Mouse (Mus musculus): ENCODE data around the gene Aff1.

The Aff1 gene

DNA sequence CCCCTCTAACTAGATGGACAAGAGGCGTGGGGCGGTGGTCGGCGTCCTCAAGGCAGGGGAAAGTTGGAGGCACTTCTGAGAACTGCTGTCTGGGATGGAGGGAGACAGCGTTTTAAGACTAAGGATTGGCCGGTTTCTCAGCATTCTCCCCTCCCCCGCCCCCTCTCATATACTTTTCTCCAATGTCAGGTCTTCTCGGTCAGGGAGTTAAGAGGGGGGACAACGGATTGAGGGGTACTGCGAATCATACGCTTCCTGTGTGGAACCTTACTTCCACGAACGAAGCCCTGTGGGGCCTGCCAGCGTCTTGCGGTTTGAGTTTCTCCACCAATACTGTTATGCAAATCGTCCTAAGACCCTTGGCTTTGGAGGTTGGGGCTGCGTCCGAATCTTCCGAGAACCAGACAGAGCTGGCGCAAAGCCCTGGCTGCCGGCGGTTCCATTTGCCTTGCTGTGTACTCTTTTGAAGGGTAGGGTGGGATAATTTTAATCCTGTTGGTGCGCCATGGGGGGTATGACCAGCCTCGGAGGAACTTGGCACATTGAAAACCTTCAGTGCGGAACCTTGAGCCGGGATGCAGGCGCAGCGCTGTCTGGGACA lies 967 bp downstream of the Aff1 start:
- peak in 1 of 2 experiments; percentile 21 for DNase-seq (ENCODE audit: low spot score in 2 of 2)

DNA sequence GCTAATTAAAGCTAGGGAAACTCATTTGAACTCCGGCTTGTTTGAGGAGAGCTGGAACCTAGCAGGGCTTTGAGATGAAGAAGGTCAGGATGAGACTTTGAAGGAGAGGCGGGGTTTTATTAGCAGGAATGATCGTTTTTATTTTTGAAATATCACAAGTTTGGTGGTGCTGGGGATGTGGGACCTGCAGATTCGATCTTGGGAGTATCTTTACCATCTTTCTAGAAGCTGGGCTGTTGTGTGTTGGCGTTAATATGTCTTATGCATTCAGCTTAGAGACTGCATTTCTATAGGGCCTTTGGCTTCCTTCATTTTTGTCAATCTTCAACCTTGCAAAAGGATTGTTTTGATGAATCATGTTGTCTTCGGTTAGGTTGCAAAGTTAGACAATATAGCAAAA lies 1.9 kb downstream of the Aff1 start:
- DNase-seq (ENCODE audit: low spot score in 2 of 2) = no peak

DNA sequence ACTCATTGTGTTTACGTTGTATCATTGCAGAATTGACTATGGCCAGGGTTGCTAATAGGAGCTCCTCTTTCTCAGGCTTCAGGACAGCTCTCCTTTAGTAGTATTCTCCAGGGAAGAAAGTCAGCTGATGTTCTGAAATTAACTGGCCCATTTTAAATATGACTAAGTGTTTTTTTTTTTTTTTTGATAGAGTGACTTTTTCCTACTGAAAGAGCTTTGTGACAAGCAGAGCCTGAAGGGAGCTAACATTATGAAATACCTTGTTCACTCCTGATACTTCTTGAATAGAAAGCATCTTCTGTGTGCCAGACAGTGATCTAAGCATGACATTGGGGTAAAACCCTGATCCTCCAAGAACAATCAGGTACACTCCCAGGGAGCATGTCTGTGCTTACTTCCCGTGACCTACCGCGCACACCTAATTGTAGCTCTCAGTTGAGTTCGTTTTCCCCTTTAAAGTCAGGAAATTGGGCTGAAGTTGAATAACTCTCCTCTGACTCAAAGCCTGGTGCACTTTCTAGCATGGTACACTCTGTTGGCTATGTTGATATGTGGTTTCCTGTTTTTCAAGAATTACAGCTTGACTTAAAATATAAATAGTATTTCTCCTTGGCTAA lies 5.8 kb downstream of the Aff1 start:
- no peak for DNase-seq (ENCODE audit: low spot score in 2 of 2)

DNA sequence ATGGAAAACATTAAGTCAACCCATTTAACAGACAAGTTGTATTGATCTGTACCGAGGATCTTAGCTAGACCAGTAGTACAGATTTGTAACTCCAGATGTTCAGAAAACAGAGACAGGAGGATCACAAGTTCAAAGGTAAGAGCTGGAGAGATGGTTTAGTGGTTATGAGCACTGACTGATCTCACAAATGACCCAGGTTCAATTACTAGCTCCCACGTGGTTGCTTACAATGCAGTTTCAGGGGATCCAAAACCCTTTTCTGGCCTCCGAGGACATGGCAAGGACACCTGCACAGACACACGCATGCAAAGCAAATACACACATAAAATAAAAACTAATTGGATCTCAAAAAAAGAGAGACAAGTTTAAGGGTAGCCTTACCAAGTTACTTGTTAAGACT lies 6.4 kb downstream of the Aff1 start:
- DNase-seq (ENCODE audit: low spot score in 2 of 2) = no peak

DNA sequence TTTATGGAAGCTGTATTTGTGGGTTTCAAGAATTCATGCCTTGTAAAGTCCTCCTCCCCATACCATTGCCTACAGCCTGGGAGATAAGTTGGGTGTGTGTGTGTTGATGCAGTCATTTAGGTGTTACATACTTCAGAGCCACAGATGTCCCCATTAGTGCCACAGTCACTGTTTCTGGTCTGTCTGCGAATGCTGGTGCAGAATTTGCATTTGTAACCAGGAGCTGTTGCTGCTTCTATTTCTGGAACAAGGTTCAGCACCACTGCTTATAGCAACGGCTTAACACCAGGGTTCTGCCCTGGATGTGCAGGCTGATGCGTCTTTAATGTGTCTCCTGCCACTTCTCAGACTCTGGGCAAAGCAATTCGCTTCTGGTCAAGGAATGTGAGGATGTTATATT lies 7.4 kb downstream of the Aff1 start:
- no peak for DNase-seq (ENCODE audit: low spot score in 2 of 2)

DNA sequence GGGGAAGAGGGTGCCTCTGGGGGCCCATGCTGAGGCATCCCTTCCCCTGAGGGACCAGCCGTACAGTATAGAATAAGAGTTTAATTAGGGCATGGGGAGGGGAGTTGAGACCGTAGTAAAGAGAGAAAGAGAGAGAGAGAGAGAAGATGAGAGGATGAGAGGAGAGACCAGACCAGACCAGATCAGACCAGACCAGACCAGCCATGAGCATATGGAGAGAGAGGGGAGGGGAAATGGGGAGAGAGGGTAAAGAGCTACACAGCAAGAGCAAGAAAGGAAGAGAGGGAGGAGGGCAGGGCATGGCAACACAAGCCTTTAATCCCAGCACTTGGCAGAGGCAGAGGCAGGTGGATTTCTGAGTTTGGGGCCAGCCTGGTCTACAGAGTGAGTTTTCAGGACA lies 8.5 kb downstream of the Aff1 start:
- DNase-seq (ENCODE audit: low spot score in 2 of 2) = no peak

DNA sequence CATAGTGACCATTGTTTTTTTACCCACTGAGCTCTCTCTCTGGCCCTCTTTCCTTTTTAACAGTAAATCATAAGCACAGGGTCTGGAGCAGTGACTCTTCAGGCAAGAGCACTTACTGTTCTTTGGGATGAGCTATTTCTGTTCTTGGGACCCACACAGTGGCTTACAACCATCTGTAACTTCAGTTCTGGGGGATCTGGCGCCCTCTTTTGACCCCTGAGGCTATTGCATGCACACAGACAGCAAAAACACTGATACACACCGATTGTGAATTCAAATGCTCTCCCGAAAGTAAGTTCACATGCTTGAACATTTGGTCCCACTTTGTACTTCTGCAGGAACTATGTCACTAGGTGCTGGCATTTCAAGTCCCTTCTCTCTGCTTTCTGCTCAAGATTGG lies 9.3 kb downstream of the Aff1 start:
- no peak for DNase-seq (ENCODE audit: low spot score in 2 of 2)

DNA sequence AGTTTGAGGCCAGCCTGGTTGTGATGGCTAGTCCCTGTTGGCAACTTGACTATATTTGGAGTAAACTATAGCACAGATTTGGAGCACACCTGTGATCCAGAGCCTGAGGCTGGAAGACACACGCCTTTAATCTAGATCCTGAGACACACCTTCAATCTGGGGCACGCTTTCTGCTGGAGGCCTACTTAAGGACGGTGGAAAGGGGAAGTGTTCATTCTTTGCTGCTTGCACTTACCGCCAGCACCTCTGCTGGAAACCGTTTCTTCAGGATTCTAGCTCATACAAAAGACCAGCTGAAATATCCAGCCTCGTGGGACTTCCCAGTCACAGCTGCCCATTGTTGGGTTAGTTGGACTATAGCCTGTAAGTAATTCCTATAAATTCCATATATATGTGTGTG lies 10.4 kb downstream of the Aff1 start:
- no peak for DNase-seq (ENCODE audit: low spot score in 2 of 2)

DNA sequence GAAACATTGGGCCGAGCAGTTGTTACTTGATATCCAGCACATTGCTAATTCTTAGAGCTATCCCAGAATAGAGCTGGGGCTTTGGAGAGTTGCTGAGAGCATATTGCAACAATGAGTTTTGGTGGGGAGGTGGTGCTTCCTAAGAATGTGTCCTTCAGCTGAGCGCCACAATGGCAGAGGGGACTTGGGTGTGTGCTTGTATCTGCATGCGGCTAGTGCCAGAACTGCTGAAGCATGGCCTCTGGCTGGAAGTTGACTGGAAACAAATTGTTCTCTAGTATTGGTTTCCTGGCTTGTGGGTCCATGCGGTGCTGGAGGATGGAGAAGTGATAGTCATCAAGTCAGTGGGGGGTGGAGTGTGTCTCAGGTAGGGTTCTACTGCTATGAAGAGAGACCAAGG lies 13.2 kb downstream of the Aff1 start:
- DNase-seq (ENCODE audit: low spot score in 2 of 2) = no peak

DNA sequence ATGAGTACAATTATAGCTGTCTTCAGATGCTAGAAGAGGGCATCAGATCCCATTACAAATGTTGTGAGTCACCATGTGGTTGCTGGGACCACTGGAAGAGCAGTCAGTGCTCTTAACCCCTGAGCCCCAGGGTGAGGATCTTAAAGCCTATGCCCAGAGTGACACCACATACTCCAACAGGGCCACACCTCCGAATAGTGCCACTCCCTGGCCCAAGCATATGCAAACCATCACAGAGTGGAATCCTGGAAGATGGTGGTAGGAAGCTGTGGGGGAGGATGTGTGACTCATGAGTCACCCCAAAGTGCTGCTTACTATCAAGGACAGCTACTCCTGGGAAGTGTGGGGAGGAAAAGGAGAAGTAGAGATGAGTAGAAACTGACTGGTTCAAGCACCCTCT lies 13.7 kb downstream of the Aff1 start:
- no peak for DNase-seq (ENCODE audit: low spot score in 2 of 2)

DNA sequence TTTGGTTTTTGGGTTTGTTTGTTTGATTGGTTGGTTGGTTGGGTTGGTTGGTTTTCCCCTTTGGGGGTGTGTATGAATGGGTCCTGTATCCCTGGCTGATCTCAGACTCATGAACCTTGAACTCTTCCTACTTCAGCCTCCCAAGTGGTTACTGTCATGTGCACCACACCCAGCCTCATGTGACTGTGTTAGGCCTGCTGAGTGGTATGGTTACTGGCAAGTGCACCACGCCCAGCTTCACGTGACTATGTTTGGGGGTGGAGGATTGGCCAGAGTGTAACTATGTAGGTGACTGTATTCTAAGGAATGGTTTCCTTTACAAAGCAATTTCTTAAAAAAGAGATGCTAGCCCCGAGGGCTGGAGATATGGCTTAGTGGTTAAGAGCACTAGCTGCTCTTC lies 16.9 kb downstream of the Aff1 start:
- no peak for DNase-seq (ENCODE audit: low spot score in 2 of 2)

DNA sequence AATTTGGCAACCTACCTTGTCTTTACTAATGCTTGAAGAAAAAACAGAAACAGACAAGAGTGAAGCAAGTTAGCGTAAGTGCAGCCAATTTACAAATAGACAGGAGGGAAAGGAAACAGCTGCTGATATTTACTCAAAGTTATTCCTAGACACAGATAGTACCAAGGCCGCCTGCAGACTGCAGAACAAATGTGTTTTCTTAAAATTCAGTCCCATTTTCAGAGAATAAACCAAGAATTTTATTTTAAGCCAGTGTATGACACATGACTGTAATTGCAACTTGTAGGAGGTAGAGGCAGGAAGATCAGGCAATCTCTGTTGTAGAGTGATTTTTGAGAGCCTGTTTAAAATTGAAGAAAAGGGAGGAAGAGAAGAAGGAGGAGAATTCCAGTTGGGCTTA lies 19.7 kb downstream of the Aff1 start:
- no peak for DNase-seq (ENCODE audit: low spot score in 2 of 2)

DNA sequence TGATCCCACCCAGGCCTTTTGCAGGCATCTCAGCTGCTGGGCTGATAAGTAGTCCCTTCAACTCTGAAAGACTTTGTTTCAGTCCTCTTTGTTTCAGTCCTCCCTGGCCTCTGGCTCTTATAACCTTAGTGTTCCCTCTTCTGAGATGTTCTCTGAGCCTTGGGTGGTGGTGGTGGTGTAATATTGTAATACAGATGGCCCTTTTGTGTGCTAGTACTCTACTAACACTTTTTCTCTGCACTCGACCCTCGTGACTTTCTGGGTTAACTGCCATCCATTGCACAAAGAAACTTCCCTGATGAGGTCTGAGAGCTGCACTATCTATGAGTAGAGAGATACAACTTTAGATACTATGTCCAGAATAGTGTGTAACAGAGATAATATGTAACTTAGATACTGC lies 21.2 kb downstream of the Aff1 start:
- DNase-seq (ENCODE audit: low spot score in 2 of 2) = no peak

DNA sequence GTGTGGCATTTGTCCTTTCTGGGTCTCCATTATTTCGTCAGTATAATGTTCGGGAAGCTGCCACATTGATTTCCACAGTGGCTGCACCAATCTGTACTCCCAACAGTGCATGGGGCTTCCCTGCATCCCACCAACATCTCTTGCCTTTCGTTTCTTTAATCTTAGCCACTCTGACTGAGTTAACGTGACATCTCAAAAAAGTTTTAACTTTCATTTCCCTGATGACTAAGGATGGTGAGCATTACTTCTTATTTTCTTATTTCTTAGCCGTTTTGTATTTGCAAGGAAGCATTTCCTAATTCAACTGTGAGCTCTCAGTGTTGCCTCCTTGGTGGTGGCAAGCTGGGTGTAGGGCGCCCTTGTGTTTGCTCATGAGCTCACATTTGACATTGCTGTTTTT lies 22.8 kb downstream of the Aff1 start:
- DNase-seq (ENCODE audit: low spot score in 2 of 2) = no peak

DNA sequence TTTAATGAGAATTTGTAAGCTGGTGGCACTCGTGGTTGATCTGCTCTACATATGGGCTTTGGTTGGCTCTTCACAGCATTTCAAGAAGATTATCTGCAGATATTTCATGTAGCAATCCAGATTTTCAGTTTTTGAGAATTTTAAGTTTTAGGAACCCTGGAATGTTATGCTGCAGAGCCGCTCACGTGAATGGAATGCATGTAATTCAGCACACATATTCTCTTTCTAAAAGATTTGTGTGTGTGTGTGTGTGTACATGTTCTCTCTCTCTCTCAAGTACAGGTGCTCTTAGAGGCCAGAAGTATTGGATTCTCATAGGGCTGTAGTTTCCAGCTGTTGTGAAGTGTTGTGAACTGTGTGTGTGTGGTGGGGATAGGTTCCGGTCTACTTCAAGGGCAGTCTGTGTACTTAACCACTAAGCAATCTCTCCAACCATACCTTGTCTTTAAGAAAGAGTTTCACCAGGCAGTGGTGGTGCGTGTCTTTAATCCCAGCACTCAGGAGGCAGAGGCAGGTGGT lies 24.7 kb downstream of the Aff1 start:
- no peak for DNase-seq (ENCODE audit: low spot score in 2 of 2)

DNA sequence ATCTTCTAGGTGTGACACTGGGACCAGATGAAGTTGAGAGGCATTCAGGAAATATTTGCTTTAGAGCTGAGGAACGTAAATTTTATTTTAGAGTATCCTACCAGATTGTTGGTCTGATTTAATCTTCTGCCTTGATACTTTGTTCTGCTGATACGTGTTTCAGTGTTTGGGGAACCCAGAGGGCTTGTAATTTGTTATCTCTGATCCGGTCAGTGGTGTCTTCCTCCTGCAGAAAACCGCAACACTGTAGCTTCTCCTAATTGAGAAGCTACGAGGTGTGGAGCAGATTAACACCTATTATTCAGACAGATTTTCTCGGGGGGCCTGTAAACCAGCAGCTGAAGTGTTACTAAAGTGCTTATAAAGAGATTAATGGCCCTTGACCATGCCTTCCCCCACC lies 27.0 kb downstream of the Aff1 start:
- no peak for DNase-seq (ENCODE audit: low spot score in 2 of 2)

DNA sequence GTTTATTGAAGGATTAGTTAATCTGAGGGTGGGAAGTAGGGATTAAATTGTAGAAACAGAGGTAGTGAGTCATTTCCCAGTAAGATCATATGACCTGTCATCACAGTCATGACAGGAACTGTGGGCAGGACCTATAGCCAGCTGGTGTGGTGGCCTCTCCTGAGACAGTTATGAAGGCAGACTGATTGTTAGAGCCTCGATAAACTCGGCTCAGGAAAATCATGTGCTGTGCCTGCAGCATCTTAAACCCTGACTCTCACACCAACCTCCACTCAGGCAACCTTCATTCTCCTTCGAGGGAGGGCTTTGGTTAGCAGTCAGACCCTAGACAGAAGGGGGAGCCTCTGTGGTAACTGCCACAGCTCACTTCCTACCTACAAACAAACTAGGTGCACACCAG lies 27.7 kb downstream of the Aff1 start:
- no peak for DNase-seq (ENCODE audit: low spot score in 2 of 2)

DNA sequence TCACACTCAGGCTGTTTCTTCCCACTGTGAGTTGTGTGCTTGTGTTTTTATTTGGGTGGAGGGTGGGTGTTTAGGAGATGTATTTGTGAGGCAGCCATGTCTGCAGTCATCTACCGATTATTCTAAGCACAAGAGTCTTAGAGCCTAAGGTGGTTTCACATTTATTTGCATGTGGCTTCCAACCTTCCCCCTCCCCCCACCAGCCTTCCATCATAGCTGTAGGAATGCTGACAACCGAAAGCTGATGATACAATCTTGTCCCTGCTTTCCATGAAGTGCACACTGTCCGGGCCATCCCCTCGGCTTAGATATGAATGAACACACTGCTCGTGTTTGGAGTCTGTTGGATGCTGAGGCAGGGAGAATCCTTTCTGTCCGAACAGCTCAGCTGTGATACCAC lies 28.8 kb downstream of the Aff1 start:
- DNase-seq (ENCODE audit: low spot score in 2 of 2) = no peak

DNA sequence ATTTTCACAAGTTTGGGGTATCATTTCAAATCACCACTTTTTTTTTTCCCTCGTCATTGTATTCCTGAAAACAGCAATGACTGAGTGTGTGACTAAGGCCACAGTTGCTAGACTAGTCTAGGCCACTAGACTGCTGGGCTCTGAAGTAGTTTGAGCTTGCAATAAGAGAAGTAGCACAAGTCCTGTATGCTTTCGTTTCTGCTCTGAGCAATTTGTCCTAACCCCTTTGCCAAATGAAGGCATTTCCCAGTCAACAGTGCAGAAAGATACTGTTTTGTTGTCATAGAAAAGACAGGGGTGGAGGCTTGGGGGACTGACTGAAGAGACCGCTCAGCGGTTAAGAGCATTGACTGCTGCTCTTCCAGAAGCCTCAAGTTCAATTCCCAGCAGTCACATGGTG lies 29.3 kb downstream of the Aff1 start:
- DNase-seq (ENCODE audit: low spot score in 2 of 2) = no peak

DNA sequence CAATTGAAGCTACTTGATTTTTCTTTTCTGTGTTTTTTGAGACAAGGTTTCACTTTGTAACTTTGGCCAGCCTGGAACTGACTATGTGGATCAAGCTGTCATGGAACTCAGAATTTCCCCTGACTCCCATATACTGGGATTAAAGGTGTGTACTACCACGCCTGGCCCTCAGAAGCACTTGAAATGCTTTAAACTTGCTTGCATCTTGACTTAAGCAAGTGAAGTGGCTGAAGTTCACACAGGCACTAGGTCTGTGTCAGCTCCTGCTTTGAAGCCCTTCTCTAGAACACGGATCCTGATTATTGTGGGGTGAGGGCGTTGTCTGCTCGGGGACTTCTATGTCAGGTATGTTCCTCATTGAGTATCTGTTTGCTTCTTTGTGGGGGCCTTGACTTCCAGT lies 30.5 kb downstream of the Aff1 start:
- no peak for DNase-seq (ENCODE audit: low spot score in 2 of 2)

DNA sequence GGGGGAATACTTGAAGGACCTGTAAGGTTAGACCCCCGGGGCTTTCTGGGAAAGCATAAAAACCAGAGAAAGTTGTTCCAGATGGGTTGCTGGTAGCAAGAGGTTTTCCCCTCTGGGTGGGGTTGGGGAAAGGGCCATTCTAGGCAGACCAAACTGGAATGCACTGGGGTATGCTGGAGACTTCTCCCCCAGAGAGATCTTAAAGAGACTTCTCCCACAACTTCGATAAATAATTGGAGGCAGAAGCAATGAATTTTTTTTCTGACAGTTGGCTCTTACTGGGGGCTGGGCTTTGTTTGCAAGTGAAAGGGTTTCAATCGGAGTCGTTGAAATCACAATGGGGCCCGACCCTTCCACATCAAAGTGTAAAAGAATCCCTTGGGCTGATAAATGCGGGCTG lies 32.2 kb downstream of the Aff1 start:
- no peak for DNase-seq (ENCODE audit: low spot score in 2 of 2)

DNA sequence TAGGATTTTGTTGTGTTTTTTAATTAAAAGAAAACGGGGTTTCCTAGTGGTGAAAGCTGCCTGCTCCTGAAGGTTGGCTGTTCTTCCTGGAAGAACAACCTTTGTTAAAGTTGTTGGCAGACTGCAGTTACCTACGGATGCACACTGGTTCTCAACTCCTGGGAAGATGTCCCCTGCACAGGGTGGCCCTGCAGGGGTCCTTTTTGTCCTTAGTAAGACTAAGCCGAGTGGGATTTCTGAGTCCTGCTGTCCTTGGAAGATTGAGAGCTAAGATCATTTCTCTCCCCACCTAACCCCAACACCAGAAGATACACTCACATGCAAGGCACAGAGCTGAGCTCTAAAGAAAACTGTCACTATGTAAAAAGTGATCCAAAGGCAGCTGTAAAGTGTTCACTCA lies 32.6 kb downstream of the Aff1 start:
- no peak for DNase-seq (ENCODE audit: low spot score in 2 of 2)

DNA sequence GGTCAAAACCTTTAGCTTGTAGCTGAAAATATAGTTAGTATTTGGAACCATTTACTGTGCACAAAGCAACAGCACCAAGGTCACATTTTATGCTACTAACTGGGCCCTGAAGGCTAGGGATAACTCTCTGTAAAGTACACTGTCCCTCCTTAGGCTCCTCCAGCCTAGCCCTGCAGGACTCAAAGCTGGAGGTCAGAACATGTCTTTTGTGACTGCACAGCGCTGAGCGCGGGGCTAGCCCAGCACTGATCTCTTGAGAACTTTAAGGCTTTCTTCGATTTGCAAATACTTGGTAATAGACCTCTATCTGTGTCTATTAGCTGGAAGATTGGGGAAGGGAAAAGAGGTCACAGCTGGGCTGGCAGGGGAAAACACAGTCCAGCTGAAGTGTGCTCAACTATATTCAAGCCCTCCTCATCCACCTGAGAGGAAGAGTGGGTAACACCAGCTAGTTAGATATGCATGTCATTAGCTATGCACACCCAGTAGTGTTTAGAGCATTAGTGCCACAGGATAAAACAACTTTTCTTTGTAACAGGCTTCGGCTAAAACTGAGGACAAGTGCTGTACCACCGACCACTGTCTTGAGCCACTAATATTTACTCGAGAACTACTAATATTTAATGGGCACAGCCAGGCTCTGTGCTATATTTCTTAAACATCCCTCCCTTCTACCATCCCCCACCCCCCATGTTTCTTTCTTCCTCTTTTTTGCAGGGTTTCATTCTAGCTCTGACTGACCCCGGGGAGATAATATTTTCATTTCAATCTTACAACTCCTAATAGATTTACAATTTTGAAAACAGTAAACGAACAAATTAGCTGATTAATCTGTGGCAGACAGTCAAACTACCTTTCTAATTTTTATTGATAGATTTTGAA lies 33.3 kb downstream of the Aff1 start:
- no peak for DNase-seq (ENCODE audit: low spot score in 2 of 2)
